Mouse (Mus musculus) megakaryocyte, embryonic 14.5 days (primary cell): ENCODE results near the gene Dlg4. TPM values are rescaled to one million over a fixed set of nuclear protein-coding genes. Genes with fewer than 3 reads are reported as not detected.

ENCODE experiments used
- H3K27me3 ChIP-seq: replicated peaks from 2 replicates; pipeline ENCODE3; 2012; ENCODE audit warnings: inconsistent platforms
- H3K36me3 ChIP-seq: replicated peaks from 2 replicates; pipeline ENCODE3; 2012; ENCODE audit warnings: low read length, inconsistent platforms, mixed read lengths
- H3K4me1 ChIP-seq: 2 replicates; pipeline ENCODE4 v1.6.1; 2012; ENCODE audit warnings: inconsistent platforms
- H3K4me3 ChIP-seq: replicated peaks from 2 replicates; pipeline ENCODE3; 2012; ENCODE audit warnings: moderate library complexity, mild to moderate bottlenecking, inconsistent platforms
- H3K9me3 ChIP-seq: 2 replicates; pipeline ENCODE4 v1.6.1; 2012; ENCODE audit warnings: inconsistent platforms
- FLI1 ChIP-seq: IDR thresholded peaks from 2 replicates; pipeline ENCODE4 v1.6.1; 2012; ENCODE audit warnings: low read length, inconsistent platforms, mixed read lengths
- GATA1 ChIP-seq: IDR thresholded peaks from 3 replicates; pipeline ENCODE4 v1.6.1; 2012; ENCODE audit warnings: mixed read lengths, low read length, inconsistent platforms, borderline replicate concordance
- polyA plus RNA-seq: library from polyadenylated mRNA; stranded (reverse); fragments of >175 nt; gene quantifications from 2 replicates; pipeline ENCODE4 v1.2.3, GENCODE M21; 2012; ENCODE audit warnings: low replicate concordance; ENCODE audit not compliant: insufficient read depth

Gene Dlg4
- polyA plus RNA-seq, 1 experiment: 22.0 TPM

DNA sequence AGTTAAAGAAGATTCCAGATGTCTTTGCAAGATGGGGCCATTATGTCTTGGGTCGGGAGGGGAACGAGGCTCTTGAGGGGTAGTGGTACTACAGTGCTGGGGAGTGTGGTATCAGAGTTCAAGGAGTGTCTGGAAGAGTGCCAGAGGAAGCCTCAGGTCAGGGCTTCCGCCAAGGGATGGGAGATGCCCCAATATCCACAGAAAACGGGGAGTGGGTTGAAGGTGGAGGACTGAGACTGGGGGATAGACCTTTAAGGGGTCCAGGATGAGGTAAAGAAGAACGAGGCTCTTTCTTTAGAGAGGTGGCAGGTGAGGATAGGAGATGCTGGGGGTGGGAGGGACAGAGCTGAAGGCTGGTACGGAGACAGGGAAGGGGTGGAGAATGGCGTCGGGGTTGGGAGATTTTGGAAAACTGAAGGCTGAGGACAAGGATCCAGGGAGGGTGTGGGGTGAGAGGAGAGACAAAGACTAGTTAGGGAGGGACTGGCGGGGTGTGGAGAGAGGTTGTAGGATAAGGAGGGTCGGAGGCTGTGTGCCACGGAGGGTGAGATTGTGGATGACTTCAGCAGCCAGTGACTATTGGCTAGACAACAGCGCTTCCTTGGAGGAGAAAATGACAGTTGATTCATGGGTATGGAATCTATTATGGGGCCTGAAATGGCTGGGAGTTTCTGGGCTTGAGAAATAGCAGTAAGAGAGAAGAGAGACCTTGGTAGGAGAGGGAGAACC is 11.8 kb downstream of the Dlg4 start:
- Histone ChIP-seq H3K36me3 (peaks cover 33% of the 10 kb centered on the region), H3K4me1 (peaks cover 47% of the 10 kb centered on the region), H3K9me3 (no peaks in the 10 kb centered on the region), H3K27me3 (no peaks in the 10 kb centered on the region), H3K4me3 (no peak overlapping the region)
- no peak for TF ChIP-seq FLI1
- no peak for TF ChIP-seq GATA1

DNA sequence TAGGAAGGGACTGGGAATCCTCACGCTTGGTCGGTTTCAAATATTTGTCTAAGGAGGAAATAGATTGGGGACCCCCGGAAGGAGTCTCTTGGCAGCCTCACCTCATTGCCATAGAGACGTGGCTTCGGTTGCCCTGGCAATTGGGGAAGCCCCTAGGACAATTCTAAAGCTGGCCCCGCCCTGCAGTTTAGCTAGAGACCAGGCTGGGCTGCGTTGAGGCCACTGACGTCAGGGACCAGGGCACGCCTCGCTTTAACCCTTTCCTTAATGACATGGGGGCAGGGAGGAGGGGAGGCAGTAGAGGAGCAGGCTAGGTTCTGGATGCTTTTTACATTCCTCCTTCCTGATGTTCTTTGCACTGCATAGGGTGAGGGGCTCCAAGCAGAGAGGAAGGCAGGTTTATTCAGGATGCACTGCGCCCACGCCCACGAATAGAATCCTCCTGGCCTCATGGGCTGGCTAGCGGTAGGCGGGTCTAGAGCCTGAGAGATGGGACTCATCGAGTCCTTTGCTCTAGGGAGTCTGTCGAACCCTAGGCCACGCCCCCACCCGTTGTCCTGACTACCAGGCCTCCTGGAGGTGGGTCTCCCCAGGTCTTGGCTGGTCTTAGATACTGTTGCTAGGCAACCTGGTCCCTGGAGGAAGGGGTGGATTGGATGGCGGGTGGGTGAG is 12.5 kb downstream of the Dlg4 start:
- H3K36me3 ChIP-seq: peaks cover 37% of the 10 kb centered on the region
- peak overlapping the region; percentile 76 for H3K4me3 ChIP-seq
- no peaks in the 10 kb centered on the region for H3K27me3 ChIP-seq
- TF ChIP-seq FLI1 (no peak), GATA1 (no peak)
- H3K9me3 ChIP-seq: no peaks in the 10 kb centered on the region
- peaks cover 43% of the 10 kb centered on the region for H3K4me1 ChIP-seq

DNA sequence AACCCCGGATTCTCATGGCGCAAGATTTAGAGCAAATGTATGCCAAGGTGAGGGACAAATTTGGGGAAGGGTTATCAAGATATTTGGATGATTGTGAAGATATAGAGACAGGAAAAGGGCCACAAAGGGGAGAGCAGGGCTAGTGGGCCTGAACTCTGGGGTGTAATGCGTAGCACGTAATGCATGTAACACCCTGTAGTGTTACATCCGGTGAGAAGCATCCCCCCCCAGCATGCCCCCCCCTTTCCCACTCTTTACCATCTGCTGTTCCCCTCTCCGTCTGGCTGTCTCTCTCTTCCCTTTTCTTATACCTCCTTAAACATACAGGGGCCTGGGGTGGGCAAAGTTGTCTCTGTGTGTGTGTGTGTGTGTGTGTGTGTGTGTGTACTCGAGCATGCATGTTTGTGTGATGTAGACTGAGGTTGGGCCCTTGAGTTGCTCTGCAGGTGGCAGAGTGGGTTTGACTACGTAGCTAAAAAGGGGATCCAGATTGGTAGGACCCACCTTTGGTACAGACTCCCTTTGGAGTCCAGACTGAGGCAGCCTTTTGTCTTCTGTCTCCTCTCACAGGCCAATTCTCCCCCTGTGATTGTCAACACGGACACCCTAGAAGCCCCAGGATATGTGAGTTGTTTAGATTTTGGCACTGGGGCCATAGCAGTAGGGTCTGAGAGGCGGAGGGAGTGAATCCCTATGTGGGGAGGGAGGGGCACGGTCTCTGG is 13.2 kb downstream of the Dlg4 start:
- no peaks in the 10 kb centered on the region for H3K9me3 ChIP-seq
- H3K36me3 ChIP-seq: peaks cover 41% of the 10 kb centered on the region
- H3K4me3 ChIP-seq: no peak overlapping the region
- H3K4me1 ChIP-seq: peaks cover 40% of the 10 kb centered on the region
- H3K27me3 ChIP-seq: no peaks in the 10 kb centered on the region
- no peak for TF ChIP-seq GATA1

DNA sequence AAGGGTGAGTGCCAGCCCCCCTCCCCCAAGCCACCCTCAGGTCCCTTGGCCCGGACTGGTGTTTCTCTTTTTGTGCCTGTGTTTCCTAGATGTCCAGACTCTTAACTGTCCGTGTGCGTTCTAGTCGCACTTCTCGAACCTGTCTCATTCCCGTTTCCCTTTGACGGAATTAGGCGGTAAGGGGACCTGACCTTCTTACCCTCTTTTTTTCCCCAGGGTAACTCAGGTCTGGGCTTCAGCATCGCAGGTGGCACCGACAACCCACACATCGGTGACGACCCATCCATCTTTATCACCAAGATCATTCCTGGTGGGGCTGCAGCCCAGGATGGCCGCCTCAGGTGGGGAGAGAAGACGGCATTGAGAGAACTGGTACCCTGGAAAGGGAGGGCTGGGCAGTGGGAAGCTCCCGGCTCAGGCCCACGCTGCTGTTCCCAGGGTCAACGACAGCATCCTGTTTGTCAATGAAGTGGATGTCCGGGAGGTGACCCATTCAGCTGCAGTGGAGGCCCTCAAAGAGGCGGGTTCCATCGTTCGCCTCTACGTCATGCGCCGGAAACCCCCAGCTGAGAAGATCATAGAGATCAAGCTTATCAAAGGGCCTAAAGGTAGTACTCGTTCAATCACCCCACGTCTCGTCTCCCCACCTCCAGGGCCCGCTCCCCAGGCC is 14.0 kb downstream of the Dlg4 start:
- Histone ChIP-seq H3K36me3 (peaks cover 41% of the 10 kb centered on the region), H3K4me1 (peaks cover 41% of the 10 kb centered on the region), H3K4me3 (no peak overlapping the region), H3K9me3 (no peaks in the 10 kb centered on the region), H3K27me3 (no peaks in the 10 kb centered on the region)
- TF ChIP-seq GATA1 (no peak), FLI1 (no peak)

DNA sequence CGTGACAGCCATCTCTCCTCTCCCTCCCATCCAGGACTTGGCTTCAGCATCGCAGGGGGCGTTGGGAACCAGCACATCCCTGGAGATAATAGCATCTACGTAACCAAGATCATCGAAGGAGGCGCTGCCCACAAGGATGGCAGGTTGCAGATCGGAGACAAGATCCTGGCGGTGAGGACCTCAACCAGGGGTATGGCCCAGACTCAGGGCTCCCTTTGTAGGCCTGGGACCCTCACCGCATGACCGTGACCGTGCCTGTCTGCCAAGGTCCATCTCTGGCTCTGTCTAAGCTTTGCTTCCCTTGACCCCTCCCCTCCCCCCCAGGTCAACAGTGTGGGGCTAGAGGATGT is 14.6 kb downstream of the Dlg4 start:
- peaks cover 41% of the 10 kb centered on the region for H3K36me3 ChIP-seq
- H3K9me3 ChIP-seq: no peaks in the 10 kb centered on the region
- TF ChIP-seq FLI1: no peak
- no peak for TF ChIP-seq GATA1
- no peaks in the 10 kb centered on the region for H3K27me3 ChIP-seq
- H3K4me1 ChIP-seq: peaks cover 40% of the 10 kb centered on the region
- no peak overlapping the region for H3K4me3 ChIP-seq

DNA sequence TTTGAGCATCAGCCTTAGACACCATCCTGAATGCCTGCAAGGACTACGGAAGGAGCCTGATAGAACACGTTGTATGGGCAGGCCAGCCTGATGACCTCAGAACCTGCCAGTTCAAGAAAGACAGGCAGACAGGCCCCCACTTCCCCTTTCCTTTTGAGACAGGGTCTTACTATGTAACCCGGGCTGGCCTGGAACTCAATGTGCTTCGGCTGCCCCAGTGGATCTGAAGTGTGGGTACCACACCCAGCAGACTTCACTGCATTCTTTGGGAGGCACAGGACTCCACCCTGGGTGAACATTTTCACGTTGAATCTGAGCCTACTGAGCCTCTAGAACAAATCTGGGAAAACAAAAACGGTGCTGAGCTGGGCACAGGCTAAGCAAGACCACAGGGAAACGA is 21.4 kb downstream of the Dlg4 start:
- Histone ChIP-seq H3K27me3 (no peaks in the 10 kb centered on the region), H3K36me3 (peaks cover 66% of the 10 kb centered on the region), H3K4me3 (no peak overlapping the region), H3K4me1 (peaks cover 13% of the 10 kb centered on the region), H3K9me3 (no peaks in the 10 kb centered on the region)
- no peak for TF ChIP-seq FLI1
- no peak for TF ChIP-seq GATA1

DNA sequence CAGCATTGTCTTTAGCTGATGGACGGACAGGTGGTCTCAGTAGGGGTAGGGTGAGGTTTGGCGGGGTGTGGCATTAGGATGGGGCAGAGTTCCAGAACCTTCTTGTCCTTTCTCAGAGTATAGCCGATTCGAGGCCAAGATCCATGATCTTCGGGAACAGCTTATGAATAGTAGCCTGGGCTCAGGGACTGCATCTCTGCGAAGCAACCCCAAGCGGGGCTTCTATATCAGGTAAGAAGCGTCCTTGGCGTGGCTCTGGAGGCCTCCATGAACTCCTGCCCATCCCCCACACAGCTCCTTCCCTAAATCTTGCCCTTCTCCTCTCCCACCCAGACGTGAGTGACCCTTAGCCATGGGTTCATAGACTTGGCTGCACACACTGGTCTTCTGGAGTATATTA is 22.9 kb downstream of the Dlg4 start:
- no peaks in the 10 kb centered on the region for H3K27me3 ChIP-seq
- TF ChIP-seq GATA1 (no peak), FLI1 (no peak)
- H3K36me3 ChIP-seq: peaks cover 70% of the 10 kb centered on the region
- no peak overlapping the region for H3K4me3 ChIP-seq
- peaks cover 13% of the 10 kb centered on the region for H3K4me1 ChIP-seq
- H3K9me3 ChIP-seq: no peaks in the 10 kb centered on the region

DNA sequence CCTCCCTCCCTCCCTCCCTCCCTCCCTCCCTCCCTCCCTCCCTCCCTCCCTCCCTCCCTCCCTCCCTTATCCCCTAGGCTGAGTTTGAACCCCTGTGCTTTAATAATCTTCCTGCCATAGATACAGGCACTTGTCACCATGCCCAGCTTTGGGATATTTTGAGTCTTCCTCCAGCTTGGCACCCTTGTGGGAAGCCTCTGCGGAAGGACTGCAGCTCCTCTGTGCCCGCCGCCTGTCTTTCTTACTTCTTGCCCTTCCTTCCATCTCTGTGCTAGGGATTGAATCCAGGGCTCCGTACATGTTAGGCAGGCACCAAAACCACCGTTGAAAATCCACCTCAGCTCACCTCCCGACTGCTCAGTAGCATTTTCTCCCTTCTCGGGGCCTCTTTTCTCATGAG is 23.4 kb downstream of the Dlg4 start:
- Histone ChIP-seq H3K4me3 (no peak overlapping the region), H3K27me3 (no peaks in the 10 kb centered on the region), H3K36me3 (peaks cover 73% of the 10 kb centered on the region), H3K4me1 (peaks cover 13% of the 10 kb centered on the region), H3K9me3 (no peaks in the 10 kb centered on the region)
- TF ChIP-seq GATA1: no peak
- TF ChIP-seq FLI1: no peak

DNA sequence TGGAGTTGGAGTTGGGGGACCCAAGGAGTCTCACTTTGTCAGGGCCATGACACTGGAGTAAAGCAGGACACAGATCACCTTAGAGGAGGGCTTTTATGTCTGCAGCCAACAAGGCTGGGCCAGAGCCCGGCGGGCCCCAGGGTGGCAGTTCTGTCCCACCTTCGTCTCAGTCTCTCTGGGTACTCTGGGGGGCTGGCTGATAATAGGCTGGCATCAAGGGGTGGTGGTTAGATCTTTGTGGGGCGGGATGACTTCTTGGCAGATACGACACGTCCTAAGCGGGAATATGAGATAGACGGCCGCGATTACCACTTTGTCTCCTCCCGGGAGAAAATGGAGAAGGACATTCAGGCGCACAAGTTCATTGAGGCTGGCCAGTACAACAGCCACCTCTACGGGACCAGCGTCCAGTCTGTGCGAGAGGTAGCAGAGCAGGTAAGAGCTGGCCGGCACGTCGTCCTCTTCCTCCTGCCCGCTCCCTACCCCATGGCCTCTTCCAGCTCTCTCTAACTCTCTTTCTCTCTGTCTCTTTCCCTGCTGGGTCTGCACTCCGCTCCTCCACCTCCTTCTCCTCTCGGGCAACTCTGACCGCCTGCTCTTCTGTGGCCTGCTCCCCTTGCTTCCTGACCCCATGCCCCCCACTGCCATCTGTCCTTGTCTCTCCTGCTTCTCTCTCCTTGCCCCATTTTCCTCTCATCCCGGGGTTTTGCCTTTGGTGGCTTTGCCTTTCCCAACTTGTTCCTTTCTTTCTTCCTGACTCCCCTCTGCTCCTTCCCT is 25.8 kb downstream of the Dlg4 start:
- Histone ChIP-seq H3K36me3 (peaks cover 73% of the 10 kb centered on the region), H3K4me1 (peaks cover 12% of the 10 kb centered on the region), H3K4me3 (no peak overlapping the region), H3K9me3 (no peaks in the 10 kb centered on the region), H3K27me3 (no peaks in the 10 kb centered on the region)
- no peak for TF ChIP-seq FLI1
- no peak for TF ChIP-seq GATA1

DNA sequence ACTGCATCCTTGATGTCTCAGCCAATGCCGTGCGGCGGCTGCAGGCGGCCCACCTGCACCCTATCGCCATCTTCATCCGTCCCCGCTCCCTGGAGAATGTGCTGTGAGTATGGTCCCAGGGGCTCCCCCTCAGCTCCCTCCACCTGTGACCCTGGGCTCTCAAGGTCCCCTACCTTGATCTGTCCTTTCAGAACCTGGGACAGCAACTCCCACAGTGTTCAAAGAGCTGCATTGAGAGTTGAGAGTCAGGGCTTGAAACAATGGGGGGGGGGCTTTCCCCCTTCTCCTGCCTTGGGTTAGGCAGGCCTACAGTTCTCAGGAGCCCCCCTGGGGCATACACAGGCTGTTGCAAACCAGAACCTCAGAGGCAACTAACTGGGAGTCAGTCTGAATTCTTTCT is 26.9 kb downstream of the Dlg4 start:
- Histone ChIP-seq H3K36me3 (peaks cover 64% of the 10 kb centered on the region), H3K4me3 (no peak overlapping the region), H3K4me1 (peaks cover 4% of the 10 kb centered on the region), H3K27me3 (no peaks in the 10 kb centered on the region), H3K9me3 (no peaks in the 10 kb centered on the region)
- TF ChIP-seq FLI1 (no peak), GATA1 (no peak)
